8 mouse cellular contexts compared by ENCODE assay signal in genomic region chr8:84004533-84005201, GRCm38 (mm10). TPM values are rescaled to one million over a fixed set of nuclear protein-coding genes. Genes with fewer than 3 reads are reported as not detected.
DNase-seq lines count a peak whose midpoint lies in the region; ATAC-seq lines count a peak whose summit lies in the region.

No protein-coding gene starts in this region.

- peaks cover under 1% of the 10 kb centered on the region; the same call in 1 of the 2 replicates for H3K36me3 ChIP-seq in hindbrain, embryonic 11.5 days (ENCODE audit: control insufficient read depth, insufficient read depth, low read length)

- WGBS in hindbrain, embryonic 11.5 days = under 1% methylated on average over 29 of the region's 30 CpGs

- H3K9ac ChIP-seq in hindbrain, embryonic 11.5 days (ENCODE audit: low read depth, low read length) = peak overlapping the region; percentile 65

- H3K9me3 ChIP-seq in hindbrain, embryonic 11.5 days (ENCODE audit: control insufficient read depth, low read length) = no peaks in the 10 kb centered on the region

- peaks cover 9% of the 10 kb centered on the region for H3K4me1 ChIP-seq in hindbrain, embryonic 11.5 days (replicated peaks; ENCODE audit: control insufficient read depth, insufficient read depth, low read length)

- peak overlapping the region; percentile 51 for H3K4me3 ChIP-seq in hindbrain, embryonic 11.5 days (ENCODE audit: low read depth, low read length)

- H3K4me2 ChIP-seq in hindbrain, embryonic 11.5 days (replicated peaks; ENCODE audit: low read depth, low read length) = peak overlapping the region; percentile 84

- peak; percentile 95 for DNase-seq in MN1 (ENCODE audit: low spot score)
- peak; percentile 95 for DNase-seq in cerebellum, adult 9-10 months
- DNase-seq in frontal cortex, adult 2 months (ENCODE audit: extremely low spot score in 1 of 2, low spot score in 1 of 2) = peak; percentile 84 to 92
- peak; percentile 94 for DNase-seq in hindbrain, embryonic 11.5 days (ENCODE audit: low spot score)
- DNase-seq in layer of hippocampus, postnatal 10 days (ENCODE audit: low spot score in 2 of 2) = peak; percentile 88 to 93
- peak; percentile 97 for DNase-seq in lung, postnatal 10 days
- DNase-seq in ovary, postnatal 36 days (ENCODE audit: low spot score) = peak; percentile 93
- peak; percentile 94 for DNase-seq in thymus, postnatal 25 days

- peak; percentile 82 for ATAC-seq in hindbrain, embryonic 11.5 days (ENCODE audit: low FRiP score)

- H3K27ac ChIP-seq in hindbrain, embryonic 11.5 days (ENCODE audit: low read depth, low read length) = 0 out of 2 replicates have a peak overlapping the region, but pooled peaks have one; percentile 9

- H3K27me3 ChIP-seq in hindbrain, embryonic 11.5 days (ENCODE audit: control insufficient read depth, insufficient read depth, low read length) = peaks cover 24% of the 10 kb centered on the region

RNA-seq across cellular contexts. Expression of gene 1700067K01Rik, which starts 3.4 kb away (rescaled TPM):
- polyA plus RNA-seq in frontal cortex, adult 2 months (2012; rRNA removed) = not detected in 2 replicates
- polyA plus RNA-seq in hindbrain, embryonic 11.5 days (2014; fragmentation: Nextera tagmentation; extraction: Ambion mirVana) = 0.80 and 0.93 TPM in 2 replicates
- under 1 TPM; 0.49 to 0.66 TPM for total RNA-seq in layer of hippocampus, postnatal 10 days (2021)

RNA-seq across cellular contexts. Expression of gene Samd1, which starts 7.2 kb away (rescaled TPM):
- polyA plus RNA-seq in frontal cortex, adult 2 months (2012; rRNA removed) = 47.4 and 48.4 TPM in 2 replicates
- 15.1 and 17.0 TPM in 2 replicates for polyA plus RNA-seq in hindbrain, embryonic 11.5 days (2014; fragmentation: Nextera tagmentation; extraction: Ambion mirVana)
- total RNA-seq in layer of hippocampus, postnatal 10 days (2021) = 10 to 100 TPM; 54.1 to 56.4 TPM

RNA-seq across cellular contexts. Expression of gene 2210011C24Rik, which starts 7.3 kb away (rescaled TPM):
- polyA plus RNA-seq in frontal cortex, adult 2 months (2012; rRNA removed) = 1.4 and 2.4 TPM in 2 replicates
- 0.22 TPM in 1 of 2 replicates, not detected in the other for polyA plus RNA-seq in hindbrain, embryonic 11.5 days (2014; fragmentation: Nextera tagmentation; extraction: Ambion mirVana)
- not detected for total RNA-seq in layer of hippocampus, postnatal 10 days (2021)

RNA-seq across cellular contexts. Expression of gene Palm3, which starts 16.6 kb away (rescaled TPM):
- 1.9 and 2.2 TPM in 2 replicates for polyA plus RNA-seq in frontal cortex, adult 2 months (2012; rRNA removed)
- polyA plus RNA-seq in hindbrain, embryonic 11.5 days (2014; fragmentation: Nextera tagmentation; extraction: Ambion mirVana) = 3.3 and 3.5 TPM in 2 replicates
- total RNA-seq in layer of hippocampus, postnatal 10 days (2021) = 10 to 100 TPM; 11.2 to 13.5 TPM

RNA-seq across cellular contexts. Expression of gene Prkaca, which starts 31.9 kb away (rescaled TPM):
- 161 and 176 TPM in 2 replicates for polyA plus RNA-seq in frontal cortex, adult 2 months (2012; rRNA removed)
- 139 TPM in 2 replicates for polyA plus RNA-seq in hindbrain, embryonic 11.5 days (2014; fragmentation: Nextera tagmentation; extraction: Ambion mirVana)
- 100 to 1,000 TPM; 240 to 254 TPM for total RNA-seq in layer of hippocampus, postnatal 10 days (2021)

Comparison
In these comparisons a context has a peak if more than half of its experiments do, and no peak if none do; other contexts are left out.
1. Peak in every context shown above with its lines: DNase-seq, ATAC-seq, H3K4me3 ChIP-seq and H3K27ac ChIP-seq.